Mouse (Mus musculus) heart, embryonic 12.5 days (tissue): Measurements from ENCODE around the gene Pds5a. TPM values are rescaled to one million over a fixed set of nuclear protein-coding genes. Genes with fewer than 3 reads are reported as not detected.
"Not testable (repeated sequence)": the region's sequence is repeated elsewhere in the genome, so short reads cannot be mapped to it uniquely, and the experiment has no call there.

Experiments used
- ATAC-seq: fragments of 200-750 bp; cut with Nextera tagmentation; 2 replicates; pipeline ENCODE4 v1.8.0; 2017; ENCODE audit warnings: moderate TSS enrichment, moderate library complexity; ENCODE audit not compliant: insufficient number of reproducible peaks, low FRiP score
- H3K27ac ChIP-seq: fragments of 300-500 bp; sonication (generic); 2 replicates; pipeline ENCODE4 v1.5.1; 2016; ENCODE audit warnings: mild to moderate bottlenecking, moderate library complexity; ENCODE audit not compliant: poor library complexity, severe bottlenecking
- H3K27me3 ChIP-seq: fragments of 300-500 bp; sonication (generic); replicated peaks from 2 replicates; pipeline ENCODE4 v1.6.1; 2016; ENCODE audit warnings: mild to moderate bottlenecking, moderate library complexity
- H3K36me3 ChIP-seq: fragments of 300-500 bp; sonication (generic); 2 replicates; pipeline ENCODE4 v1.6.1; 2016; ENCODE audit warnings: mild to moderate bottlenecking, moderate library complexity
- H3K4me1 ChIP-seq: fragments of 300-500 bp; sonication (generic); replicated peaks from 2 replicates; pipeline ENCODE4 v1.6.1; 2016; ENCODE audit warnings: mild to moderate bottlenecking
- H3K4me2 ChIP-seq: fragments of 300-500 bp; sonication (generic); 2 replicates; pipeline ENCODE4 v1.6.1; 2016; ENCODE audit warnings: mild to moderate bottlenecking, moderate library complexity
- H3K4me3 ChIP-seq: fragments of 300-500 bp; sonication (generic); 2 replicates; pipeline ENCODE4 v1.5.1; 2016; ENCODE audit warnings: mild to moderate bottlenecking
- H3K9ac ChIP-seq: fragments of 300-500 bp; sonication (generic); 2 replicates; pipeline ENCODE4 v1.6.1; 2016; ENCODE audit warnings: mild to moderate bottlenecking, moderate library complexity
- H3K9me3 ChIP-seq: fragments of 300-500 bp; sonication (generic); replicated peaks from 2 replicates; pipeline ENCODE4 v1.6.1; 2016; ENCODE audit warnings: mild to moderate bottlenecking, moderate library complexity
- WGBS: fragments of 180-500 bp; shearing (Covaris S2); methylation state at CpG from one replicate; pipeline ENCODE4 v1.1.7; 2016; 5-methylcytosine and 5-hydroxymethylcytosine counted together
- polyA plus RNA-seq: library from polyadenylated mRNA; unstranded; fragments of >200 nt; fragmentation: Nextera tagmentation; extraction: Ambion mirVana; gene quantifications from 2 replicates; pipeline ENCODE4 v1.2.1, GENCODE M21; 2016

Pds5a gene
- 61.7 and 63.8 TPM in 2 replicates for polyA plus RNA-seq

- H3K4me3 ChIP-seq, result peak within 1 kb of the TSS; percentile 95
- H3K4me1 ChIP-seq, result peaks cover 25% of the 10 kb centered on the region
- peak within 1 kb of the TSS; percentile 69 for H3K4me2 ChIP-seq
- peak within 1 kb of the TSS; percentile 96 for H3K27ac ChIP-seq
- no peaks in the 10 kb centered on the region for H3K27me3 ChIP-seq
- 11% methylated on average over 126 of the region's 140 CpGs for WGBS
- no peaks in the 10 kb centered on the region for H3K9me3 ChIP-seq
- H3K9ac ChIP-seq, result peak within 1 kb of the TSS; percentile 97
- peaks cover 10% of the 10 kb centered on the region for H3K36me3 ChIP-seq
- ATAC-seq, result peak; percentile 91
Measured at GRCm38 (mm10) chr5:65697836-65698758, at the start of gene Pds5a. TSS of gene Pds5a (minus strand) at chr5:65698273.

DNA sequence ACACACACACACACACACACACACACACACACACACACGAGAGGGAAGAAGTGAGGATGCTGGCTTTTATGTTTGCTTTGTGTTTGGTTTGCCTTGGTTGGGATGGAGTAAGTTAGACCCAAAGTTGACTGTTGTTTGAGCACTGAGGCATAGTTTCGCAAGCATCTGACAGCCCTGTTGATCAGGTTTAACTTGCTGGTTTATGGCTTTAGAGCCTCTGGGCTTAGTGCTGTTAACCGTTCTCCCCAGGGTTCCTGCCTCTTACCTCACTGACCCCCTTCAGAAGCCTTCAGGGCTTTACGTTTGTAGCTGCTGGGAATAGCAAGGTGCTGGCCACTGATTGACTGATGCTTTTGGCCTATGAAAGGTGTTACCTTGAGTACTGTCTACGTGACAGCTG lies 48.8 kb upstream of the Pds5a start:
- WGBS, result 73% methylated on average over 5 of the region's 5 CpGs
- no peak overlapping the region for H3K4me3 ChIP-seq
- H3K27me3 ChIP-seq, result no peaks in the 10 kb centered on the region
- no peaks in the 10 kb centered on the region for H3K4me1 ChIP-seq
- H3K4me2 ChIP-seq, result no peak overlapping the region
- H3K9me3 ChIP-seq, result no peaks in the 10 kb centered on the region
- no peak for ATAC-seq
- H3K27ac ChIP-seq, result no peak overlapping the region
- H3K9ac ChIP-seq, result no peak overlapping the region
- no peaks in the 10 kb centered on the region for H3K36me3 ChIP-seq

DNA sequence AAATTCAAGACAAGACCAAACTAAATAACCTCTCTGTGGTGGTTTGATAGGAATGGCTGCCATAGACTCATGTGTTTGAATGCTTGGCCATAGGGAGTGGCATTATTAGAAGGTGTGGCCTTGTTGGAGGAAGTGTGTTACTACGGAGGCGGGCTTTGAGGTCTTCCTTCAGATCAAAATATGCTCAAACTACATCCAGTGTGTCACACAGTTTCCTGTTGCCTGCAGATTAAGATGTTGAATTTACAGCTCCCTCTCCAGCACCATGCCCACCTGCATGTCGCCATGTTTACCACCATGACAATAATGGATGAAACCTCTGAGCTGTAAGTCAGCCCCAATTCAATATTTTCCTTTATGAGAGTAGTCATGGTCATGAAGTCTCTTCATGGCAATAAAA lies 41.3 kb upstream of the Pds5a start:
- 93% methylated on average over 3 of the region's 3 CpGs for WGBS

DNA sequence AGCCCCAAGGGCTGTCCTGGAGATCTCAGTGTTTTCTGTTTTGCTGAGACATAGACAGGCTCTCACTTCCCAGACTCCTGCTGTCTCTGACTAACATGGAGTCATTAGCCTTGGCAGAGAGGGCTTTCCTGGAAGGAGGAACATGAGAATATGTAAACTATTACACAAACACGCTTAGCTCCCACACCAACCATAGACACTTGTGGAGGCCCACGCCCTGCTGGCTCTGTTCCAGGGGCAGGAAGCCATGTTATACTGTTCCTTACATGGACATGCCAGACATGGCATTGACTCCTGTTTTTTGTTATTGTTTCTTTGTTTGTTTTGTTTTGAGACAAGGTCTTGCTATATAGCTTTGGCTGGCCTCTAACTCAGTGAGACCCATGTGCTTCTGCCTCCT lies 37.5 kb upstream of the Pds5a start:
- Histone ChIP-seq H3K9ac (no peak overlapping the region), H3K27me3 (no peaks in the 10 kb centered on the region), H3K9me3 (0 out of 2 replicates have a peak, but pooled peaks cover 8% of the 10 kb centered on the region), H3K4me2 (no peak overlapping the region), H3K27ac (no peak overlapping the region), H3K36me3 (no peaks in the 10 kb centered on the region), H3K4me3 (no peak overlapping the region), H3K4me1 (peaks cover 13% of the 10 kb centered on the region)
- ATAC-seq, result no peak
- 82% methylated on average over 2 of the region's 2 CpGs for WGBS

More for the DNA sequence above, 41.3 kb upstream of the Pds5a start:
- Histone ChIP-seq H3K9ac (no peak overlapping the region), H3K4me1 (no peaks in the 10 kb centered on the region), H3K4me2 (no peak overlapping the region), H3K9me3 (0 out of 2 replicates have a peak, but pooled peaks cover 8% of the 10 kb centered on the region), H3K36me3 (no peaks in the 10 kb centered on the region), H3K27me3 (no peaks in the 10 kb centered on the region), H3K27ac (no peak overlapping the region), H3K4me3 (no peak overlapping the region)
- ATAC-seq, result no peak

DNA sequence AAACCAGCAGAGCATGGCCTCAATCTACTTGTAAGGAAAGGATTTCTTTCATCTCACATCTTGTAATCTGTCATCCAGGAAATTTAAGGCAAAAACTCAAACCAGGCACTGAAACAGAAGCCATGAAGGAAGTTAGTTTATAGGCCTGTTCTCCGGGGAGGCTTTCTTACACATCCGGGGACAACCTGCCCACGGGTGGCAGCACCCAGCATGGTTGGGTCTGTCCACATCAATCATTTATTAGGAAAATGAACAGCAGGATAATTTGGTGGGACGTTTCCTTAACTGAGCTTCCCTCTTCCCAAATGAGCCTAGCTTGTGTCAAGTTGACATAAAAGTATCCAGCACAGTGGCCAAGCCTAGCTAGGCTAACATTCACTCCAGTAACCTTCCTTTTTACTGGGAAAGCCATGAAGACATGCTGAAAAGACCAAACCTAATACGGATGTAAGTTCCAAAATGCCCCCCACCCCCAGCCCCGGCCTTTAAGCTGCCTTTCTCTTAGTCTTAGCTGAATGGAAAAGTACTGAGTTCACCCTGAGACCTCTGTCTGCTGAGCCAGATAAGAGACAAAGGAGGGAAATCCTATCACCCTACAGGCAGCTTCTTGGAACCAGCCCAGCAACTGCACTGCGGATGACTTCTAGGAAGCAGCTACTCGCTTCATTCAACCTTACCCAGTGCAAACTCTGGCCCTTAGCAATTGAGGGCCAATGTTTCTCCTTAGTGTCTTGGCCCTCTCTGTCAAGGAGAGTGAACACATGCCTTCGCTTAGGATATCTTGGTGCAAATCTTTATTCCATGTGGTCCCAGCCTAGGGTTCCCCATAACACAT lies 33.3 kb upstream of the Pds5a start:
- Histone ChIP-seq H3K27me3 (no peaks in the 10 kb centered on the region), H3K27ac (peak overlapping the region; percentile 87), H3K4me3 (no peak overlapping the region), H3K9ac (no peak overlapping the region), H3K9me3 (0 out of 2 replicates have a peak, but pooled peaks cover 8% of the 10 kb centered on the region), H3K4me2 (no peak overlapping the region; the same call in 1 of the 2 replicates), H3K4me1 (peaks cover 23% of the 10 kb centered on the region), H3K36me3 (no peaks in the 10 kb centered on the region)
- peak; percentile 95 for ATAC-seq
- WGBS, result 39% methylated on average over 9 of the region's 9 CpGs

DNA sequence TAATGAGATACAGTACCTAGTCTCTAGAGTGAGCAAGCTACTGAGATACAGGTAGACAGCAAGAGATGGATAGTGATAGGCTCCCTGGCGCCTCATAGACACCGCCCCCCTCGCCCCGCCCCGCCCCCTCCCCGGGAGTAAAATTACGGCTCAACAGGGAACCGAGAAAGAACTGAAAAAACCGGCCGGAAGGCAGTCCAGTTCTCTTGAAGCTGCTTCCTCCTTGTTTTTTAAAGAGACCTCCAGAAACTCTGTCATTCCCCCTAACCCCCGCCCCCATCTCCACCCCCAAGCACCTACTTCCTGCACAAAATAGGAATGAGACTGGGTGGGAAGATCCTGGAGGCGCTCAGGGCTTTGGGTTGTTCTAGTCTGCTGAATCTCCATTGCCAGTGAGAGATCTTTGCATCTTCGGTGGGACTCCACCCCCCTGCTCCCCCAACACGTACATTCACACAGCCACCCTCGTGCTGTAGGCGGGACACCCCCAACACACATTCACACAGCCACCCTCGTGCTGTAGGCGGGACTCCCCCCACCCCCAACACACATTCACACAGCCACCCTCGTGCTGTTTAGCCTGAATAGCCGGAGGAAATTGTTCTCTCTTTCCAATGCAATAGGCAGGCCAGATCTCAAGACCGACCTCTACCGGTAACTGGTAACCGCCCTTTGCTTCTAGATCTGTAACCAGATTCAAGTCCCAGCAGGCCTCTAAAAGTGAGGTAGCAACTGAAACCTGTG lies 26.4 kb upstream of the Pds5a start:
- no peaks in the 10 kb centered on the region for H3K27me3 ChIP-seq
- H3K36me3 ChIP-seq, result no peaks in the 10 kb centered on the region
- 1% methylated on average over 23 of the region's 23 CpGs for WGBS
- H3K9me3 ChIP-seq, result no peaks in the 10 kb centered on the region
- H3K9ac ChIP-seq, result peak overlapping the region; percentile 63
- peaks cover 10% of the 10 kb centered on the region for H3K4me1 ChIP-seq
- H3K4me2 ChIP-seq, result peak overlapping the region; percentile 82
- ATAC-seq, result peak; percentile 83
- H3K4me3 ChIP-seq, result peak overlapping the region; percentile 50
- peak overlapping the region; percentile 93 for H3K27ac ChIP-seq

DNA sequence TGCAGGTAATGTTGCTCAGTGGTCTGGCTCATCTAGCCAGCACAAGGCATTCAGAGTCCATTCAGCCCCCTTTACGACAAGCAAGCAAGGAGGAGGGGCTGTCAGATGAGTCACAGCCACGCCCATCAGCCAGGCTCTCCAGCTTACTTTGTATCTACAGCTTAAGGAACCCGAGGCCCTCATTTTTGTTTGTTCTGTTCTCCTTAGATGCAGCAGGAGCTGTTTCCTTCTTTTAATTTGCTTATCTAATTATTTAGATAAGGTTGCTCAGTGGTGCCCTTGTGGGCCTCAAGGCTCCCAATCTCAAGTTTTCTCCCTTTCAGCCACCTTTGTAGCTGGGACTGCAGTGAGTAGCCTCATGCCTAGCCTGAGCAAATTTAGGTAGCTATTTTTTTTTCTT lies 20.3 kb upstream of the Pds5a start:
- ATAC-seq, result no peak
- H3K4me2 ChIP-seq, result no peak overlapping the region
- no peaks in the 10 kb centered on the region for H3K9me3 ChIP-seq
- H3K9ac ChIP-seq, result no peak overlapping the region
- 18% methylated on average over 3 of the region's 3 CpGs for WGBS
- H3K4me3 ChIP-seq, result no peak overlapping the region
- no peaks in the 10 kb centered on the region for H3K36me3 ChIP-seq
- H3K27me3 ChIP-seq, result no peaks in the 10 kb centered on the region
- peaks cover 8% of the 10 kb centered on the region for H3K4me1 ChIP-seq
- peak overlapping the region; percentile 68; the same call in 1 of the 2 replicates for H3K27ac ChIP-seq

DNA sequence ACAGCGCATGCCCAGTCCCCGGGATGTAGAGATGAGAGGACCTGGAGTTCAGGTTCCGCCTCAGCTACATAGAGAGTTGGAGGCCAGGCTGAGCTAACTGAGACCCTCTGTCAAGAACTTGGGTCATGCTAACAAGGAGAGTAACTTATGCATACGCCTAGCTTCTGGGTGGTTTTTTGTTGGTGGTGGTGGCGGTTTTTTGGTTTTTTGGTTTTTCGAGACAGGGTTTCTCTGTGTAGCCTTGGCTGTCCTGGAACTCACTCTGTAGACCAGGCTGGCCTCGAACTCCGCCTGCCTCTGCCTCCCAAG lies 19.8 kb upstream of the Pds5a start:
- not testable (repeated sequence) for H3K9ac ChIP-seq, H3K36me3 ChIP-seq, H3K4me3 ChIP-seq, H3K27me3 ChIP-seq, H3K4me2 ChIP-seq, H3K9me3 ChIP-seq, H3K4me1 ChIP-seq, ATAC-seq
- H3K27ac ChIP-seq, result peak overlapping the region; percentile 68
- 88% methylated on average over 8 of the region's 8 CpGs for WGBS

DNA sequence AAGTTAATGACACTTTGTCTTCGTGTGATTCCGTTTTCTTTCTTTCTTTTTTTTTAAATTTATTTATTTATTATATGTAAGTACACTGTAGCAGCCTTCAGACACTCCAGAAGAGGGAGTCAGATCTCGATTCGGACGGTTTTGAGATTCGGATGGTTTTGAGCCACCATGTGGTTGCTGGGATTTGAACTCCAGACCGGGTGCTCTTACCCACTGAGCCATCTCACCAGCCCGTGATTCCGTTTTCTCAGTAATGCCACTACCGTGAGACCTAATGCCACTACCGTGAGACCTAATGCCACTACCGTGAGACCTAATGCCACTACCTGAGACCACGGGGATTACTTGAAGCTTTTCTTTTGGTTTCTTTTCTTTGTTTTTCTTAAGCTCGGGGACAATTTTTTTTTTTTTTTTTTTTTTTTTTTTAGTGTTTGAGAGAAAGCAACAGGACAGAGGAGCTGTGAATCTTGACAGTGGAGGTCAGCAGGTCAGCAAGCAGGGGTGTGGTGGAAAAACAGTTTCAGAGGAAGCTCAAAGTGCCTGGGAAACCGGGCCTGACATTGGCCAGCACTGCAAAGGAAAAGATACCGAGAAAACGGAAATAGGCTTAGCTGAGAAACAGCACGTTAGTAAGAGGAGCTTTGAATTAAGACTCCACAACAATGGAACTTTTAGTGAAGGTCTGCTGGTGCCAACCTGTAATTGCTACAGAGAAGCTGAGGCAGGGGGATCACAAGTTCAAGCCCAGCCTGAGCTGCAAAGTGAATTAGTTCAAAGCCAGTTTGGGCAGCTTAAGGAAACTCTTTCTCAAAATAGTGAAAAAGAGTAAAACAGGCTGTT lies 19.2 kb upstream of the Pds5a start:
- Histone ChIP-seq H3K4me3 (no peak overlapping the region), H3K27me3 (no peaks in the 10 kb centered on the region), H3K27ac (peak overlapping the region; percentile 68), H3K36me3 (no peaks in the 10 kb centered on the region), H3K4me2 (no peak overlapping the region), H3K9ac (no peak overlapping the region), H3K4me1 (peaks cover 8% of the 10 kb centered on the region), H3K9me3 (no peaks in the 10 kb centered on the region)
- 72% methylated on average over 18 of the region's 18 CpGs for WGBS
- 0 out of 2 replicates have a peak, but pooled peaks have one; percentile 39 for ATAC-seq

- Histone ChIP-seq H3K9ac (no peak overlapping the region), H3K27me3 (no peaks in the 10 kb centered on the region), H3K4me1 (peaks cover 8% of the 10 kb centered on the region), H3K4me3 (no peak overlapping the region), H3K4me2 (no peak overlapping the region), H3K9me3 (no peaks in the 10 kb centered on the region), H3K27ac (no peak overlapping the region), H3K36me3 (no peaks in the 10 kb centered on the region)
- 77% methylated on average over 6 of the region's 6 CpGs for WGBS
- ATAC-seq, result no peak
Measured at GRCm38 (mm10) chr5:65715084-65715483, 17.0 kb upstream of the Pds5a start.
